Mouse (Mus musculus) testis, postnatal 14 days (tissue): ENCODE results near the gene Enho.

Source experiments
- DNase-seq: peaks from one replicate; pipeline ENCODE4 v3.0.0; 2021; ENCODE audit warnings: low spot score

Gene Enho

GRCm38 (mm10) chr4:41631390-41631789, 8.7 kb downstream of the Enho start:
- no peak for DNase-seq

- DNase-seq = no peak
Measured at GRCm38 (mm10) chr4:41630196-41630595, 9.9 kb downstream of the Enho start.

GRCm38 (mm10) chr4:41628202-41628927, 11.8 kb downstream of the Enho start:
- no peak for DNase-seq

GRCm38 (mm10) chr4:41622071-41622470, 18.1 kb downstream of the Enho start:
- no peak for DNase-seq

GRCm38 (mm10) chr4:41618916-41619746, 21.0 kb downstream of the Enho start:
- no peak for DNase-seq

GRCm38 (mm10) chr4:41615661-41616599, 24.2 kb downstream of the Enho start:
- peak; percentile 60 for DNase-seq

- DNase-seq = peak; percentile 55
Measured at GRCm38 (mm10) chr4:41614156-41614555, 26.0 kb downstream of the Enho start.

GRCm38 (mm10) chr4:41612166-41612565, 28.0 kb downstream of the Enho start:
- DNase-seq = no peak

GRCm38 (mm10) chr4:41610594-41610980, 29.5 kb downstream of the Enho start:
- DNase-seq = no peak

- no peak for DNase-seq
Measured at GRCm38 (mm10) chr4:41609681-41610593, 30.2 kb downstream of the Enho start.

- DNase-seq = peak; percentile 44
Measured at GRCm38 (mm10) chr4:41606784-41607183, 33.3 kb downstream of the Enho start.

GRCm38 (mm10) chr4:41604476-41605396, 35.4 kb downstream of the Enho start:
- DNase-seq = no peak

- no peak for DNase-seq
Measured at GRCm38 (mm10) chr4:41602818-41603217, 37.3 kb downstream of the Enho start.
